In the genomic region with DNA sequence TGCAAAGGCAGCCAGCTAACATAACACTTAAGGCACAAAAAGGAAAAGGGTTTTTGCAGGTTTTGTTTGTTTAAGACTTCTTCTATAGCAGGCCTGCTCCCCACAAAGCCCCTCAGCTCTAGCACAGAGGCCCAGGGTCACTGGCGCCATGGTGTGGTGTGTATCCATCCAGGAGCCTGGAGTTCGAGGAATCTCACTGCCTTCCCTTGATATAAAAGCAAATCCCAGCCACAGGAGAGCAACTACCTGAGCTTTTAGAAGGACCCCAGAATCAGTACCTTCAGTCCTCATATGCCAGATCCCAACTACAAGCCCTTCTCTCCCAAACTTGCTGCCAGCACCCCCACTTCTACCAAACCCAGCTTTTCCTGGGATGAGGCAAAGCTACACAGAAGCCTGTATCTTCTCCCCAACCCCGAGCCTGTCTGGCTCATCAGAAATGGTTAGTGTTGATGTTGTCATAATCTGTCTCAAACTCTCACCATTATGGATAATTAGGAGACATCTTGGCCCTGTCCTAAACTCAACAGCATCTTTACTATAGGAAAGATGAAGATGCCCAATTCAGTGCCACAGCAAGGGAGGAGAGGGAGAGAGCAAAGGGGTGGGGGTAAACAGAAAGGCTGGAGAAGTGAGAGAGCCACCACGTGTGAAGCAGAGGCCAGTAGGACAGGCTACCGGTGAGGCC, we compare ENCODE assay signal across 12 mouse cellular contexts. TPM values are rescaled to one million over a fixed set of nuclear protein-coding genes. Genes with fewer than 3 reads are reported as not detected.
DNase-seq lines count a peak whose midpoint lies in the region; ATAC-seq and TF ChIP-seq lines count a peak whose summit lies in the region.
"Had no signal": no experiment of that assay in that cellular context is flagged by ENCODE, and none has a peak within 500 bp of the region (broad histone marks: within the 10 kb centered on the region; RNA-seq: fewer than 3 reads in every experiment).

No protein-coding gene starts in this region.

- no peak for TF ChIP-seq EP300 in lung, postnatal 0 days (IDR thresholded peaks at IDR 0.05)

- peak overlapping the region; percentile 96 for H3K27ac ChIP-seq in gastrocnemius, adult 2 months
- peak overlapping the region; percentile 71 for H3K27ac ChIP-seq in lung, postnatal 0 days (ENCODE audit: low read length)
- peak overlapping the region; percentile 95 for H3K27ac ChIP-seq in forebrain, postnatal 0 days (ENCODE audit: low read depth, low read length)
- peak overlapping the region; percentile 55; the same call in 1 of the 2 replicates for H3K27ac ChIP-seq in stomach, embryonic 14.5 days (ENCODE audit: low read length)
- H3K27ac ChIP-seq: liver, embryonic 13.5 days had no signal

- intact Hi-C loops in gastrocnemius, adult 2 months (cut with DNase I) = no loop called here
- intact Hi-C loops in heart, postnatal 36 days (cut with DNase I) = no loop called here

- no peak for TF ChIP-seq CTCF in gastrocnemius, adult 2 months (IDR thresholded peaks at IDR 0.05)
- no peak for TF ChIP-seq CTCF in lung, postnatal 0 days (IDR thresholded peaks at IDR 0.05)
- TF ChIP-seq CTCF in lung, adult 2 months (IDR thresholded peaks at IDR 0.05; ENCODE audit: insufficient read depth, low read length) = no peak
- no peak for TF ChIP-seq CTCF in forebrain, postnatal 0 days (IDR thresholded peaks at IDR 0.05; ENCODE audit: low read depth)

- 36% methylated on average over 5 of the region's 5 CpGs for WGBS in lung, postnatal 0 days
- WGBS in lung, adult 2 months = 47% methylated on average over 5 of the region's 5 CpGs
- 24% methylated on average over 5 of the region's 5 CpGs for WGBS in forebrain, postnatal 0 days
- 45% methylated on average over 5 of the region's 5 CpGs for WGBS in stomach, embryonic 14.5 days

- H3K27me3 ChIP-seq in lung, postnatal 0 days (replicated peaks; ENCODE audit: insufficient read depth, low read length) = no peaks in the 10 kb centered on the region
- H3K27me3 ChIP-seq in forebrain, postnatal 0 days (ENCODE audit: insufficient read depth, low read length) = no peaks in the 10 kb centered on the region; the same call in 1 of the 2 replicates
- H3K27me3 ChIP-seq in stomach, embryonic 14.5 days (ENCODE audit: control insufficient read depth, insufficient read depth, low read length) = peaks cover 14% of the 10 kb centered on the region

- H3K4me2 ChIP-seq in lung, postnatal 0 days (replicated peaks; ENCODE audit: low read depth, low read length) = peak overlapping the region; percentile 40
- H3K4me2 ChIP-seq in forebrain, postnatal 0 days (ENCODE audit: low read depth) = peak overlapping the region; percentile 71
- peak overlapping the region; percentile 5; the same call in 1 of the 2 replicates for H3K4me2 ChIP-seq in stomach, embryonic 14.5 days (replicated peaks; ENCODE audit: low read depth, low read length)

- ATAC-seq in lung, postnatal 0 days = no peak
- ATAC-seq in forebrain, postnatal 0 days = no peak
- ATAC-seq in stomach, embryonic 14.5 days (ENCODE audit: insufficient number of reproducible peaks, insufficient read depth, low FRiP score, low read depth) = no peak

- no peak overlapping the region for H3K9ac ChIP-seq in lung, postnatal 0 days (replicated peaks; ENCODE audit: low read depth)
- peak overlapping the region; percentile 57 for H3K9ac ChIP-seq in forebrain, postnatal 0 days
- H3K9ac ChIP-seq in stomach, embryonic 14.5 days (replicated peaks; ENCODE audit: low read depth, low read length) = no peak overlapping the region
- H3K9ac ChIP-seq: liver, embryonic 13.5 days had no signal

- no peak for TF ChIP-seq POLR2A in lung, adult 2 months (IDR thresholded peaks at IDR 0.05; ENCODE audit: borderline replicate concordance, extremely low read depth, low read depth, low read length)

- 0 out of 2 replicates have a peak, but pooled peaks cover 6% of the 10 kb centered on the region for H3K36me3 ChIP-seq in lung, postnatal 0 days (ENCODE audit: insufficient read depth, low read length)
- H3K36me3 ChIP-seq in forebrain, postnatal 0 days (ENCODE audit: insufficient read depth) = peaks cover 12% of the 10 kb centered on the region; the same call in 1 of the 2 replicates
- peaks cover 2% of the 10 kb centered on the region; the same call in 1 of the 2 replicates for H3K36me3 ChIP-seq in stomach, embryonic 14.5 days (ENCODE audit: control insufficient read depth, insufficient read depth, low read length)
- H3K36me3 ChIP-seq: liver, embryonic 13.5 days had no signal

- peak overlapping the region; percentile 61 for H3K4me3 ChIP-seq in gastrocnemius, adult 2 months
- H3K4me3 ChIP-seq in lung, postnatal 0 days (ENCODE audit: low read depth, low read length) = no peak overlapping the region
- no peak overlapping the region for H3K4me3 ChIP-seq in lung, adult 2 months (replicated peaks; ENCODE audit: extremely low read depth, low read depth, low read length)
- peak overlapping the region; percentile 48 for H3K4me3 ChIP-seq in forebrain, postnatal 0 days (ENCODE audit: low read depth, low read length)
- no peak overlapping the region for H3K4me3 ChIP-seq in stomach, embryonic 14.5 days (ENCODE audit: low read depth, low read length)
- H3K4me3 ChIP-seq: liver, embryonic 13.5 days had no signal

- no peak for DNase-seq in gastrocnemius, adult 2 months
- DNase-seq in gastrocnemius, adult 18-20 months (ENCODE audit: low spot score) = no peak
- no peak for DNase-seq in lung, postnatal 0 days (ENCODE audit: low spot score)
- DNase-seq in lung, adult 2 months = no peak
- DNase-seq in forebrain, postnatal 0 days = peak; percentile 50
- no peak for DNase-seq in kidney, adult 11 months
- no peak for DNase-seq in heart, postnatal 36 days
- DNase-seq: gastrocnemius, postnatal 25 days; layer of hippocampus, adult 9-11 months; liver, embryonic 13.5 days; right cerebral cortex, adult 18-20 months had no signal

- H3K9me3 ChIP-seq in lung, postnatal 0 days (ENCODE audit: low read length) = no peaks in the 10 kb centered on the region
- H3K9me3 ChIP-seq in forebrain, postnatal 0 days (ENCODE audit: low read length) = no peaks in the 10 kb centered on the region
- no peaks in the 10 kb centered on the region for H3K9me3 ChIP-seq in stomach, embryonic 14.5 days (ENCODE audit: control insufficient read depth, low read depth, low read length)
- H3K9me3 ChIP-seq: liver, embryonic 13.5 days had no signal

- peaks cover 30% of the 10 kb centered on the region; the same call in 1 of the 2 replicates for H3K4me1 ChIP-seq in lung, postnatal 0 days (ENCODE audit: insufficient read depth, low read depth, low read length)
- peaks cover 35% of the 10 kb centered on the region for H3K4me1 ChIP-seq in lung, adult 2 months (ENCODE audit: control insufficient read depth, insufficient read depth, low read length)
- peaks cover 14% of the 10 kb centered on the region for H3K4me1 ChIP-seq in forebrain, postnatal 0 days (ENCODE audit: insufficient read depth)
- peaks cover 28% of the 10 kb centered on the region for H3K4me1 ChIP-seq in stomach, embryonic 14.5 days (ENCODE audit: control insufficient read depth, insufficient read depth, low read length)

RNA-seq across cellular contexts. Expression of gene Nfix, which starts 29.0 kb away (rescaled TPM):
- 100 to 1,000 TPM; 465 to 558 TPM for total RNA-seq in gastrocnemius, adult 2 months (2021)
- total RNA-seq in gastrocnemius, adult 18-20 months (2021) = 100 to 1,000 TPM; 481 to 528 TPM
- 38.8 and 45.1 TPM in 2 replicates for polyA plus RNA-seq in lung, postnatal 0 days (2015; fragmentation: Nextera tagmentation; extraction: Ambion mirVana)
- polyA plus RNA-seq in lung, adult 2 months (2012; rRNA removed) = 80.1 and 96.2 TPM in 2 replicates
- 111 and 116 TPM in 2 replicates for total RNA-seq in forebrain, postnatal 0 days (2014; rRNA removed)
- polyA plus RNA-seq in forebrain, postnatal 0 days (2015; fragmentation: Nextera tagmentation; extraction: Ambion mirVana) = 347 and 376 TPM in 2 replicates
- polyA plus RNA-seq in stomach, embryonic 14.5 days (2014; fragmentation: Nextera tagmentation; extraction: Ambion mirVana) = 37.8 and 40.5 TPM in 2 replicates
- total RNA-seq in heart, postnatal 36 days (2021) = 100 to 1,000 TPM; 279 to 296 TPM

RNA-seq across cellular contexts. Expression of gene G430095P16Rik, which starts 48.3 kb away (rescaled TPM):
- total RNA-seq in gastrocnemius, adult 2 months (2021) = under 1 TPM; 0.36 to 0.78 TPM
- total RNA-seq in gastrocnemius, adult 18-20 months (2021) = under 1 TPM; 0.34 to 0.45 TPM
- 2.0 and 2.8 TPM in 2 replicates for polyA plus RNA-seq in lung, postnatal 0 days (2015; fragmentation: Nextera tagmentation; extraction: Ambion mirVana)
- polyA plus RNA-seq in lung, adult 2 months (2012; rRNA removed) = 2.0 and 2.8 TPM in 2 replicates
- not detected in 2 replicates for total RNA-seq in forebrain, postnatal 0 days (2014; rRNA removed)
- polyA plus RNA-seq in forebrain, postnatal 0 days (2015; fragmentation: Nextera tagmentation; extraction: Ambion mirVana) = 0.56 and 1.0 TPM in 2 replicates
- 2.8 and 5.0 TPM in 2 replicates for polyA plus RNA-seq in stomach, embryonic 14.5 days (2014; fragmentation: Nextera tagmentation; extraction: Ambion mirVana)
- total RNA-seq in heart, postnatal 36 days (2021) = under 1 TPM in 1 of 2 experiments, not detected in 1; 0.44 TPM

RNA-seq across cellular contexts. Expression of gene Dand5, which starts 51.5 kb away (rescaled TPM):
- 10 to 100 TPM; 10.2 to 14.3 TPM for total RNA-seq in gastrocnemius, adult 2 months (2021)
- total RNA-seq in gastrocnemius, adult 18-20 months (2021) = 10 to 100 TPM; 12.8 to 12.9 TPM
- polyA plus RNA-seq in lung, postnatal 0 days (2015; fragmentation: Nextera tagmentation; extraction: Ambion mirVana) = 6.2 and 6.8 TPM in 2 replicates
- polyA plus RNA-seq in lung, adult 2 months (2012; rRNA removed) = 2.5 and 2.9 TPM in 2 replicates
- 4.7 and 6.9 TPM in 2 replicates for total RNA-seq in forebrain, postnatal 0 days (2014; rRNA removed)
- 8.2 and 10.0 TPM in 2 replicates for polyA plus RNA-seq in forebrain, postnatal 0 days (2015; fragmentation: Nextera tagmentation; extraction: Ambion mirVana)
- 7.1 and 7.6 TPM in 2 replicates for polyA plus RNA-seq in stomach, embryonic 14.5 days (2014; fragmentation: Nextera tagmentation; extraction: Ambion mirVana)
- total RNA-seq in heart, postnatal 36 days (2021) = 1 to 10 TPM; 9.3 to 9.9 TPM

Comparison
In these comparisons a context has a peak if more than half of its experiments do, and no peak if none do; other contexts are left out.
1. H3K4me3 ChIP-seq: peak in gastrocnemius, adult 2 months (single experiment) and forebrain, postnatal 0 days (single experiment); none in lung, postnatal 0 days (single experiment), lung, adult 2 months (single experiment) and stomach, embryonic 14.5 days (single experiment).
2. H3K4me2 ChIP-seq: peak in every context shown above with its lines; median percentile 71 in forebrain, postnatal 0 days; 40 in lung, postnatal 0 days; 5 in stomach, embryonic 14.5 days.
3. Peak in every context shown above with its lines, with median percentiles within 50 percentile points of each other: H3K27ac ChIP-seq.